Mouse (Mus musculus) cerebellum, adult 2 months (tissue): Measurements from ENCODE around the gene 1700102P08Rik.

Source experiments
- CTCF ChIP-seq: fragments of 200-500 bp; IDR thresholded peaks from 2 replicates; pipeline ENCODE4 v1.5.1; 2011; ENCODE audit warnings: low read depth, mild to moderate bottlenecking, control low read depth, low read length, moderate library complexity, borderline replicate concordance; ENCODE audit not compliant: insufficient read depth
- POLR2A ChIP-seq: fragments of 200-500 bp; IDR thresholded peaks from 2 replicates; pipeline ENCODE4 v1.6.1; 2011; ENCODE audit warnings: low read length, control low read depth, borderline replicate concordance; ENCODE audit not compliant: insufficient read depth

- TF ChIP-seq POLR2A: no peak
- no peak for TF ChIP-seq CTCF
These were observed at the start of gene 1700102P08Rik for GRCm38 (mm10) chr9:108392676-108393075.
